Mouse (Mus musculus) spleen, adult 10 weeks (tissue): ENCODE data around the gene Rxfp1. TPM values are rescaled to one million over a fixed set of nuclear protein-coding genes. Genes with fewer than 3 reads are reported as not detected.

ENCODE experiments used
- polyA plus RNA-seq: library from polyadenylated mRNA; stranded (reverse); fragments of 350-450 nt; fragmentation: Illumina TruSeq; extraction: RNeasy Lipid Tissue Mini Kit (QIAGEN cat#74804); gene quantifications from one replicate; pipeline ENCODE4 v1.2.3, GENCODE M21; 2015; ENCODE audit warnings: low replicate concordance; ENCODE audit not compliant: insufficient read depth

Gene Rxfp1
- polyA plus RNA-seq, result 2.3 TPM

GRCm38 (mm10) chr3:79737780-79738179 is at the start of gene Rxfp1:
Gene Rxfp1, minus strand, starts transcription at chr3:79737880.

DNA sequence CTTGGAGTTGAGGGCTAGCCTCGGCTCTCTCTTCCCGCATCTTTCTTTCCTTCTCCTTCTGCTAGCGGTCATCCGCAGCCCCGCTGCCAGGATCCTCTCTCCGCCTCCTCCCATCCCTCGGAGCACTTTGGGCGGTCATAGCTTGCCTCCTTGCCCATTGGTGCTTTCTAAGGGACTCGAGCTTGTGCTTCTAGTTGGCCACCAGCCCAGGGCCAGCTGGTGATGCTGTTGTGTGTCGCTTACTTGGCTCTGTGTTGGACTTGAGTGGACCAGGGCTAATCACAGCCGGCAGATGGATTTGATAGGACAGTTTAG is 108.3 kb downstream of the Rxfp1 start, which contains the start of gene Etfdh:
TSS of gene Etfdh (minus strand) at position 85 of the 315 bp plus-strand sequence.

GRCm38 (mm10) chr3:79628561-79629415 is 108.9 kb downstream of the Rxfp1 start, which contains the start of gene 4930579G24Rik:
Gene 4930579G24Rik, plus strand, starts transcription at chr3:79629079.

Other genes with a start within 250 kb of the Rxfp1 start
- gene Fnip2, start 170.1 kb downstream of the Rxfp1 start, polyA plus RNA-seq, result 7.5 TPM
- 131 TPM for gene Ppid, start 146.5 kb downstream of the Rxfp1 start, polyA plus RNA-seq
- gene 4930579G24Rik, start 108.8 kb downstream of the Rxfp1 start, polyA plus RNA-seq, result 3.8 TPM
- 40.8 TPM for gene Etfdh, start 108.4 kb downstream of the Rxfp1 start, polyA plus RNA-seq
- gene Tmem144, start 114.9 kb upstream of the Rxfp1 start, polyA plus RNA-seq, result 1.0 TPM
- 6.4 TPM for gene Fam198b, start 146.7 kb upstream of the Rxfp1 start, polyA plus RNA-seq